Mouse (Mus musculus): ENCODE results near the gene Mrps2. TPM values are rescaled to one million over a fixed set of nuclear protein-coding genes. Genes with fewer than 3 reads are reported as not detected.

Mrps2 gene
- polyA plus RNA-seq, 1 experiment from 2014 or later: 50.5 TPM

- no peak overlapping the region for H3K4me2 ChIP-seq (ENCODE audit: low read depth, low read length)
- H3K4me1 ChIP-seq (ENCODE audit: control insufficient read depth, insufficient read depth, low read length): no peaks in the 10 kb centered on the region
- DNase-seq (ENCODE audit: low spot score) (no peak), ATAC-seq (ENCODE audit: low read depth) (no peak)
- no peak overlapping the region for H3K27ac ChIP-seq (replicated peaks; ENCODE audit: low read depth, low read length)
- H3K9me3 ChIP-seq (ENCODE audit: control insufficient read depth, low read length): no peaks in the 10 kb centered on the region
- H3K27me3 ChIP-seq (replicated peaks; ENCODE audit: control insufficient read depth, insufficient read depth, low read length): no peaks in the 10 kb centered on the region
- no peak overlapping the region for H3K9ac ChIP-seq (ENCODE audit: low read depth, low read length)
- 73% methylated on average over 2 of the region's 2 CpGs for WGBS
- H3K36me3 ChIP-seq (ENCODE audit: control insufficient read depth, insufficient read depth, low read length): no peaks in the 10 kb centered on the region
- H3K4me3 ChIP-seq (ENCODE audit: low read depth, low read length): no peak overlapping the region
Observed at GRCm38 (mm10) chr2:28483861-28484260, 16.0 kb downstream of the Mrps2 start.

GRCm38 (mm10) chr2:28494521-28494920 is 26.7 kb downstream of the Mrps2 start:
- Histone ChIP-seq H3K27ac (replicated peaks; ENCODE audit: low read depth, low read length) (no peak overlapping the region), H3K4me3 (ENCODE audit: low read depth, low read length) (no peak overlapping the region), H3K4me2 (ENCODE audit: low read depth, low read length) (no peak overlapping the region), H3K36me3 (ENCODE audit: control insufficient read depth, insufficient read depth, low read length) (no peaks in the 10 kb centered on the region), H3K27me3 (replicated peaks; ENCODE audit: control insufficient read depth, insufficient read depth, low read length) (no peaks in the 10 kb centered on the region), H3K4me1 (ENCODE audit: control insufficient read depth, insufficient read depth, low read length) (no peaks in the 10 kb centered on the region), H3K9me3 (ENCODE audit: control insufficient read depth, low read length) (no peaks in the 10 kb centered on the region), H3K9ac (ENCODE audit: low read depth, low read length) (no peak overlapping the region)
- DNase-seq (ENCODE audit: low spot score): no peak
- WGBS: 77% methylated on average over 2 of the region's 2 CpGs
- ATAC-seq (ENCODE audit: low read depth): no peak

- H3K4me1 ChIP-seq (ENCODE audit: control insufficient read depth, insufficient read depth, low read length): no peaks in the 10 kb centered on the region
- peak; percentile 20 for DNase-seq (ENCODE audit: low spot score)
- ATAC-seq (ENCODE audit: low read depth): no peak
- 81% methylated on average over 14 of the region's 14 CpGs for WGBS
- no peak overlapping the region for H3K4me3 ChIP-seq (ENCODE audit: low read depth, low read length)
- no peaks in the 10 kb centered on the region for H3K36me3 ChIP-seq (ENCODE audit: control insufficient read depth, insufficient read depth, low read length)
- H3K4me2 ChIP-seq (ENCODE audit: low read depth, low read length): no peak overlapping the region
- H3K27me3 ChIP-seq (replicated peaks; ENCODE audit: control insufficient read depth, insufficient read depth, low read length): no peaks in the 10 kb centered on the region
- H3K27ac ChIP-seq (replicated peaks; ENCODE audit: low read depth, low read length): peak overlapping the region; percentile 39; the same call in 1 of the 2 replicates
- H3K9me3 ChIP-seq (ENCODE audit: control insufficient read depth, low read length): no peaks in the 10 kb centered on the region
- H3K9ac ChIP-seq (ENCODE audit: low read depth, low read length): no peak overlapping the region; the same call in 1 of the 2 replicates
Observed at GRCm38 (mm10) chr2:28495207-28495756, 27.4 kb downstream of the Mrps2 start.

GRCm38 (mm10) chr2:28495801-28496595 is 28.1 kb downstream of the Mrps2 start:
- WGBS: 74% methylated on average over 16 of the region's 16 CpGs
- Histone ChIP-seq H3K27ac (replicated peaks; ENCODE audit: low read depth, low read length) (peak overlapping the region; percentile 61), H3K4me2 (ENCODE audit: low read depth, low read length) (no peak overlapping the region), H3K9me3 (ENCODE audit: control insufficient read depth, low read length) (no peaks in the 10 kb centered on the region), H3K4me3 (ENCODE audit: low read depth, low read length) (no peak overlapping the region), H3K27me3 (replicated peaks; ENCODE audit: control insufficient read depth, insufficient read depth, low read length) (no peaks in the 10 kb centered on the region), H3K36me3 (ENCODE audit: control insufficient read depth, insufficient read depth, low read length) (no peaks in the 10 kb centered on the region), H3K4me1 (ENCODE audit: control insufficient read depth, insufficient read depth, low read length) (no peaks in the 10 kb centered on the region), H3K9ac (ENCODE audit: low read depth, low read length) (no peak overlapping the region)
- DNase-seq (ENCODE audit: low spot score) (peak; percentile 51), ATAC-seq (ENCODE audit: low read depth) (no peak)

GRCm38 (mm10) chr2:28496671-28497070 is 28.8 kb downstream of the Mrps2 start, which contains the start of gene Gbgt1:
Gene Gbgt1, plus strand, starts transcription at chr2:28496891.
- H3K9ac ChIP-seq (ENCODE audit: low read depth, low read length): no peak within 1 kb of the TSS
- H3K27me3 ChIP-seq (replicated peaks; ENCODE audit: control insufficient read depth, insufficient read depth, low read length): no peaks in the 10 kb centered on the region
- no peaks in the 10 kb centered on the region for H3K9me3 ChIP-seq (ENCODE audit: control insufficient read depth, low read length)
- no peak within 1 kb of the TSS for H3K4me2 ChIP-seq (ENCODE audit: low read depth, low read length)
- WGBS: 47% methylated on average over 5 of the region's 5 CpGs
- peak within 1 kb of the TSS; percentile 61 for H3K27ac ChIP-seq (replicated peaks; ENCODE audit: low read depth, low read length)
- H3K4me1 ChIP-seq (ENCODE audit: control insufficient read depth, insufficient read depth, low read length): no peaks in the 10 kb centered on the region
- ATAC-seq (ENCODE audit: low read depth) (no peak), DNase-seq (ENCODE audit: low spot score) (no peak)
- no peak within 1 kb of the TSS for H3K4me3 ChIP-seq (ENCODE audit: low read depth, low read length)
- no peaks in the 10 kb centered on the region for H3K36me3 ChIP-seq (ENCODE audit: control insufficient read depth, insufficient read depth, low read length)

DNA sequence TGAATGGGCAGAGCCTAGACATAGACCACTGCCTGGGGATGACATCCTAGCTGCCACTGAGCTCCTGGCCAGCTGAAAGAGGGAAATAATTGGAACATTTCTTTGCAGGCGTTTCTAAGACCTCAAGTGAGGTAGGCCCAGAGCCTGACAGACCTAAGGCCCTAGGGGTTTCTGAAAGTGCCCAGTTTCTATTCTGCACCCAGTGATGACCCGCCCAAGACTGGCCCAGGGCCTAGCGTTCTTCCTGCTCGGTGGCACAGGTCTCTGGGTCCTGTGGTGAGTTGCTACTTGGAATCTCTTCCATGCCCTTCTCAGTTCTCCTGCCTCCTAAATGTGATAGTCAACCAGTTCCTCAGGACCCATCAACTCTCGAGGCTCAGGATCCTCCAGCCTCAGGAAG is 29.7 kb downstream of the Mrps2 start:
- Histone ChIP-seq H3K27ac (replicated peaks; ENCODE audit: low read depth, low read length) (no peak overlapping the region), H3K27me3 (replicated peaks; ENCODE audit: control insufficient read depth, insufficient read depth, low read length) (no peaks in the 10 kb centered on the region), H3K4me1 (ENCODE audit: control insufficient read depth, insufficient read depth, low read length) (no peaks in the 10 kb centered on the region), H3K4me3 (ENCODE audit: low read depth, low read length) (no peak overlapping the region), H3K4me2 (ENCODE audit: low read depth, low read length) (no peak overlapping the region), H3K36me3 (ENCODE audit: control insufficient read depth, insufficient read depth, low read length) (no peaks in the 10 kb centered on the region), H3K9ac (ENCODE audit: low read depth, low read length) (no peak overlapping the region), H3K9me3 (ENCODE audit: control insufficient read depth, low read length) (no peaks in the 10 kb centered on the region)
- ATAC-seq (ENCODE audit: low read depth) (no peak), DNase-seq (ENCODE audit: low spot score) (no peak)
- WGBS: 78% methylated on average over 5 of the region's 5 CpGs

DNA sequence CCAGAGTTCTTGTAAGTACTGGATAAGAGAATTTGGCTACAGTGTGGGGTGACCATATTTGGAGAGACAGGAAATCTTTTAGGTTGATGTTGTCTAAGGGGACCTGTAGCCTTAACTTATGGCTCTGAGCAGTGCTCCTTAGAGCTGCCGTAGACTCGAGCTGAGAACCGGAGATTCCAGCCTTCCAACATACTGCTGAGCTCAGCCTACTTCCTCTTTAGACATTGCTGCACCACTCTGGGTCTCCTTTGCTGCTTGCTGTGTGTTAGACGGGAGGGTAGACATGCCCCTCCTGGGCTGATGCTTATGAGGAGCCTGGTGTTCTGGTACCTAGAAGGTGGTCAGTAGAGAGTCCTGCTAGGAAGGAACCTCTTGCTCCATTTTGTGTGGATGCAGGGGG is 30.6 kb downstream of the Mrps2 start:
- Histone ChIP-seq H3K9ac (ENCODE audit: low read depth, low read length) (no peak overlapping the region), H3K4me3 (ENCODE audit: low read depth, low read length) (no peak overlapping the region), H3K4me1 (ENCODE audit: control insufficient read depth, insufficient read depth, low read length) (no peaks in the 10 kb centered on the region), H3K27me3 (replicated peaks; ENCODE audit: control insufficient read depth, insufficient read depth, low read length) (no peaks in the 10 kb centered on the region), H3K9me3 (ENCODE audit: control insufficient read depth, low read length) (no peaks in the 10 kb centered on the region), H3K27ac (replicated peaks; ENCODE audit: low read depth, low read length) (no peak overlapping the region), H3K4me2 (ENCODE audit: low read depth, low read length) (no peak overlapping the region), H3K36me3 (ENCODE audit: control insufficient read depth, insufficient read depth, low read length) (no peaks in the 10 kb centered on the region)
- 84% methylated on average over 4 of the region's 4 CpGs for WGBS
- DNase-seq (ENCODE audit: low spot score): no peak
- ATAC-seq (ENCODE audit: low read depth): no peak

GRCm38 (mm10) chr2:28502987-28503386 is 35.1 kb downstream of the Mrps2 start:
- H3K9ac ChIP-seq (ENCODE audit: low read depth, low read length): no peak overlapping the region
- no peak for DNase-seq (ENCODE audit: low spot score)
- no peaks in the 10 kb centered on the region for H3K4me1 ChIP-seq (ENCODE audit: control insufficient read depth, insufficient read depth, low read length)
- no peak for ATAC-seq (ENCODE audit: low read depth)
- H3K9me3 ChIP-seq (ENCODE audit: control insufficient read depth, low read length): no peaks in the 10 kb centered on the region
- 80% methylated on average over 10 of the region's 10 CpGs for WGBS
- H3K4me3 ChIP-seq (ENCODE audit: low read depth, low read length): no peak overlapping the region
- H3K27me3 ChIP-seq (replicated peaks; ENCODE audit: control insufficient read depth, insufficient read depth, low read length): no peaks in the 10 kb centered on the region
- H3K4me2 ChIP-seq (ENCODE audit: low read depth, low read length): no peak overlapping the region
- no peaks in the 10 kb centered on the region for H3K36me3 ChIP-seq (ENCODE audit: control insufficient read depth, insufficient read depth, low read length)
- H3K27ac ChIP-seq (replicated peaks; ENCODE audit: low read depth, low read length): no peak overlapping the region

DNA sequence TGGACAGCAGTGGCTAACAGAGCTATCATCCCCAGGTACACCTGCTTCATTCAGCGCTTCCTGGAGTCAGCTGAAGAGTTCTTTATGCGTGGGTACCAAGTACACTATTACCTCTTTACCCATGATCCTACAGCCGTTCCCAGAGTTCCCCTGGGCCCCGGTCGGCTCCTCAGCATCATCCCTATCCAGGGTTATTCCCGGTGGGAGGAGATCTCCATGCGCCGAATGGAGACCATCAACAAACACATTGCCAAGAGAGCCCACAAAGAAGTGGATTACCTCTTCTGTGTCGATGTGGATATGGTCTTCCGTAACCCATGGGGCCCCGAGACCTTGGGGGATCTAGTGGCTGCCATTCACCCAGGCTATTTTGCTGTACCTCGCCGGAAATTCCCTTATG is 36.8 kb downstream of the Mrps2 start:
- no peaks in the 10 kb centered on the region for H3K36me3 ChIP-seq (ENCODE audit: control insufficient read depth, insufficient read depth, low read length)
- H3K4me3 ChIP-seq (ENCODE audit: low read depth, low read length): no peak overlapping the region
- no peaks in the 10 kb centered on the region for H3K9me3 ChIP-seq (ENCODE audit: control insufficient read depth, low read length)
- 89% methylated on average over 13 of the region's 13 CpGs for WGBS
- H3K27me3 ChIP-seq (replicated peaks; ENCODE audit: control insufficient read depth, insufficient read depth, low read length): no peaks in the 10 kb centered on the region
- H3K4me2 ChIP-seq (ENCODE audit: low read depth, low read length): no peak overlapping the region
- no peak overlapping the region for H3K27ac ChIP-seq (replicated peaks; ENCODE audit: low read depth, low read length)
- H3K4me1 ChIP-seq (ENCODE audit: control insufficient read depth, insufficient read depth, low read length): no peaks in the 10 kb centered on the region
- no peak overlapping the region for H3K9ac ChIP-seq (ENCODE audit: low read depth, low read length)
- DNase-seq (ENCODE audit: low spot score) (no peak), ATAC-seq (ENCODE audit: low read depth) (no peak)

Measured in embryonic facial prominence, embryonic 14.5 days (tissue).